Mouse (Mus musculus): ENCODE data around the gene Pacrg.

The Pacrg gene

DNA sequence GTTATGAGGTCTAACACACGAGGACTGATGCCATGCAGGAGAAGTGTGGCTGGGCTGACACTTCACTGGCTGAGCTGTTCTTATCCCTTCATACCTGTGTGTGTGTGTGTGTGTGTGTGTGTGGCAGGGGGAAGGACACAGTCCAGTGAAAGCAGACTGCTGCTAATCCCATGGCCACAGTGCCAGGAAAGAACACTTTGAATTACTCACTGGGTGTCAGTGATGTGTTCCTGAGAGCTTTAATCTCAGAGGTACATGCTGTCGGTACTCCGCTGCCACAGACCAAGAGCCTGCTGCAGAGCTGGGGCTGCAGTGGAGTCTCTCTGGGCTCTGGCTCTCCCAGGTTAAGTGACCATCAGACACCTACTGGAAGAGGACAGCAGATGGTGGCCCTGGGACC, 290.3 kb downstream of the Pacrg start:
- no peak for ATAC-seq (ENCODE audit: low TSS enrichment)

DNA sequence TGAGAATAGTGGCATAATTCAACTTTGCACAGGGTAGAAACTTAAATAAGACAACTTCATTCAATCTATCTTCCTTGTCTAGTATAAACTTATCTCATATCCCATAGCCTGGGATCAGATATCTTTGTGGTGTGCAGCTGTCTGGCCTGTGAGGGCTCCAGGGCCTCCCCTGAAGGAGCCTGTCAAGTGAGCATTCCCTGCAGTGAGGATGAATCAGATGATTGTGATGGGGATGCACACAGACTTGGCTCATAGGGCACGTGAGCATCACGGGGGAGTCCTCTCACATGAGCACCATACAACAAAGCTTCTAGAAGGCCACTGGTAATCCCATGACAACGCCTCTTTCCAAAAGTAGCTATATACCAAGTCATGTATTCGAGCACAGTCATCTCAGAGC, 291.1 kb downstream of the Pacrg start:
- ATAC-seq (ENCODE audit: low TSS enrichment), result no peak

DNA sequence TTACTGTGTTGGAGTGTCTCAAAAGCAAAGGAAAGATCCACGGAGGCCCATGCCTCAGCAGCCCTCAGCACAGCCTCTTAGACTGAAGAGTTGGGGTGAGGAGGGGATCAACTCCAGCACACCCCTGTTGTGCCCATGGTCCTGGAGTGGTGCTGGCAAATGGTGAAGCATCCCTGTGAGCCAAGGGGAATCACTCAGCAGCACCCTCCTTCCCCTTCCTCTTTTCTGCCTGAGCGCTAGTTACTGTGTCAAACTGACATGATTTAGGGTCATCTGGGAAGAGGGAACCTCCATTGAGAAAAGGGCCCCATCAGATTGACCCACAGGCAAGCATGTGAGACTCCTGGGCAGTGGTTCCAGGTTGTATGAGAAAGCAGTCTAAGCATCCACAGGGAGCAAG, 299.3 kb downstream of the Pacrg start:
- ATAC-seq (ENCODE audit: low TSS enrichment), result no peak

DNA sequence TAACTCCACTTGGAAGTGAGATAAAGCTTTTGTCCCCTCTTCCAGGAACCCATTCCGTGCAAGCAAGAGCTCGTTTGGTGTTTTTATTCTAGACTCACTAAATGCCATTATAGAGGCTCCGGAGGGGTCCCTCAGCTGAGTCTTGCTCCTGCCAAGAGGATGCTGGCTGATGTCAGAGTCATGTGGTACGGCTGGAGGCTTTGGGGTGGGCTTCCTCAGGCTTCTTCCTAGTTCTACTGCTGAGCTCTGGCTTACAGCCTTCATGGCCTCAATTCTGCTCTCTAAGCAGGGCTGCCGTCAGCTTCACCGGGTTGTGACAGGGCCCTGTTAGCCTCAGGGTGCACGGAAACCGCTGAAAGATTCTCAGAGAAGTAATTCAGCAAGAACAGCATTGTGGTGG, 305.9 kb downstream of the Pacrg start:
- no peak for ATAC-seq (ENCODE audit: low TSS enrichment)

DNA sequence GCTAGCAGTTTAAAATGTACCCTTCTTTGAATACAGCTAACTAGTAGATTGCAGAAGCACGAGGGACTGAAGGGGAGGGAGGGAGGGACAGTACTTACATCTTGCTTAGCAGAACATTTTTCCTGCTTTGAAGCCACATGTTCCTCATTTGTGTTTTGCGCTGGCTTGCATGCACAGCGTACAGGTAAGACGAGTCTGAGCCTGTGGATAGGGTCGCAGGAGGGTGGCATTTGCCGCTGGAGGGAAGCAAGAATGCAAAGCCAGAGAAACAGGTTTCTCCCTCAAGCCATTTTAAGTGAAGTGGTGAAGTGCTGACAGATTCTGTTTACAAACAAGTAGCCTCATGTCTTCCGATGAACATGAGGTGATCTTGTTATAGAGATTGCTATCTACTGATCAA, 306.6 kb downstream of the Pacrg start:
- ATAC-seq (ENCODE audit: low TSS enrichment), result no peak

DNA sequence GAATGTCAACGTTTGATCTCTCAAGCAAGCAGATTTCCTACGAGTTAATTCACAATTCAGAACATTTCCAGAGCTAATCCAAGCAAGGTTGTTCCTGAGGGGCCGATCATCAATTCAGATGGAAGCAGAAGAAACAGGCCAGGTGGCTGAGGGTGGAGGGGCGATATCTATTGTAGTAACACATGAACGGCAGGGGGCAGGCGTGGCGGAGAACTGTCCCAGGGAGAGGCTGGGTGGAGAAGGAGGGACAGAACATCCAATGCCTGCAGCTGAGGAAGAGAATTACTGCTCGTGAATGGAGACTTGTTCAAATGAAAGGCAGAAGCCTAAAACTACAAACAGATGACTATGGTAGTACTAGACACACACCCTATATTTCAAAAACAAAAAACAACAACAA, 309.1 kb downstream of the Pacrg start:
- ATAC-seq (ENCODE audit: low TSS enrichment), result no peak

DNA sequence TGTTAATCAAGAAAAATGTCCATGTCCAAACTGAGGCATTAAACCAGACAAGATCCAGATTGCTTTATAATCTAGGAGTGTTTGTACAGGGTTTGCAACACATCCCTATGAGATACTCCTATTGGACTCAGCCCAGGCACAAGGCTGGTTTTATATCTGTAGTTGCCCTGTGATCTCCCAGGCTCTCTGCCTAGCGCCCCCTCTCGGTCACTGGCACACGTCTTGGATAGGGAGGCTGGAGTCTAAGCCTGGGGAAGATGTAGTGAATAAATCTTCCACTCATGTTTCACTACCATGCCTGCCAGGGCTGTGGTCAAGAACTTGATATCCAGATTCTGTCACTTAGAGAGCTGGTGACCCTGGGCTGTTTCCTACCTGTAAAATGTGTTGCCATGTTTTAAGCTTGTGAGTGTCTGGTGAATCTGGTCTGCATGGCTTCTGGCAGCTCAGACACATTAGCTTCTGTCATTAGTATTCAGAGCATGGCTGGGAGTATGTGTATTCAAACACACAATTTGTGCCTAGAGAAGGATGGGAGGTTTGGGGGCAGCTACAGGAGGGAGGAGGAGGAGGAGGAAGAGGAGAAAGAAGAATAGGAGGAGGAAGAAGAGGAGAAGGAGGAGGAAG, 310.7 kb downstream of the Pacrg start:
- ATAC-seq (ENCODE audit: low TSS enrichment), result no peak

DNA sequence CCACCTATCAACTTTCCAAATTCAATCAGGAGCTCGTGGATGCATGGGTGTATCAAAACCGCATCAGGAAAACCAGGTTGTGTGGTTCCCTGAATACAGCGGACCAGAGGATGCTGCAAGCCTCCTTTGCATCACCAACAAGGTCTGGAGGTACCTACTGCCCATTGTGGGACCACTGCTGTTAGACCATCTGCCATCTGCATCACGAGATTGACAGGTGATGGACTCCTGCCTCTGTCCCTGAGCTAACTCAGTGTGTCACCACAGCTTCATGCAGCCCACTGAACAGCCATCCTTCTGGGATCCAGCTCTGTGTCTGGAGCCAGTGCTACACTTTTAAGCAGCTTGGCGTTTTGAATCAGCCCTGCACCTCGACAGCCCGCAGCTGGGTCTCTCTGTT, 318.8 kb downstream of the Pacrg start:
- no peak for ATAC-seq (ENCODE audit: low TSS enrichment)

DNA sequence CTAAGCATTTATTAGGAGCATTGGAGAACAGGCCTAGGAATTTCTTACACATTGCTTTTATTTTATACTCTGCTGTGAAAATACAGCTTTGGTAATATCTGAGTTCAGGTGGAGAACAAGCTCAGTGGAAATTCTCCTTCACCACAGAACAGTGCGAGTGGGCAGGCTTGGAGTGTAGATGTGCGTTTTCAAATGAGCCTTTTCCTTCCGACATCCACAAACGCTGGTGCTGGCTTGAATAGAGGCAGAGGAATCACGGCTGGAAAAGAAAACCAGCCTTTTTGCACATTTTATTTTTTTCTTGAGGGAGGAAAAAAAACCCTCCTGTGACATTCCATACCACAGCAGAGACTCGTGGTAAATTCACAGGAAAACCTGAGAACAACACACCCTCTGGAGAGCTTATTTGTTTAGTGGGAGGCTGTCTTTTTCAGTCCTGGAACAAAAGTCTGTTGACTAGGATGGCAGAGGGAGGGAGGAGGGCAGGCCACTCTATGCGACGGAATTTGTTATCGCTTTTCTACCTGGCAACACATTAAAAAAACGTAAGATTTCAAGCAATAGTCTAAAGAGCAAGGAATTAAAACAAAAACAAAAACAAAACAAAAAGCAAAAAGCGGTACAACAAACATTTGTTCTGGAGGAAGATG, 320.5 kb downstream of the Pacrg start:
- peak; percentile 72 for ATAC-seq (ENCODE audit: low TSS enrichment)

DNA sequence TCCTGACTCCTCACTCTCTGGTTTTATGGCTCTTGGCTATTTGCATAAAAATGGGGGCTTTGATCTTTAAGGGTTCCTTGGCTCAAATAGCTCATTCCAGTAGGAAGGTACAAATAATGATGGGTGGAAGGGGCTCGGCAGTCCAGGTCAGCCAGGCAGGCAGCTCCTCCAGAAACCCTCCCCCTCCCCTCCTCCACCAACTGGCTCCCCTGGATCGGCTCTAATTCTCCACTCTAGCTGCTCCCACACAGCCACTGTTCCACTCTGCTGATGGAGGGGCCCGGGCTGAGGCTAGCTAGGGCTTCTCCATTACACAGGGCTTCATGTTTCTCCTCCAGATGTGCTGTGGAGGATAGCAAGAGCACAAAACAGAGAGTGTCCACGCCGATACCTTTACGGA, 325.3 kb downstream of the Pacrg start:
- no peak for ATAC-seq (ENCODE audit: low TSS enrichment)

DNA sequence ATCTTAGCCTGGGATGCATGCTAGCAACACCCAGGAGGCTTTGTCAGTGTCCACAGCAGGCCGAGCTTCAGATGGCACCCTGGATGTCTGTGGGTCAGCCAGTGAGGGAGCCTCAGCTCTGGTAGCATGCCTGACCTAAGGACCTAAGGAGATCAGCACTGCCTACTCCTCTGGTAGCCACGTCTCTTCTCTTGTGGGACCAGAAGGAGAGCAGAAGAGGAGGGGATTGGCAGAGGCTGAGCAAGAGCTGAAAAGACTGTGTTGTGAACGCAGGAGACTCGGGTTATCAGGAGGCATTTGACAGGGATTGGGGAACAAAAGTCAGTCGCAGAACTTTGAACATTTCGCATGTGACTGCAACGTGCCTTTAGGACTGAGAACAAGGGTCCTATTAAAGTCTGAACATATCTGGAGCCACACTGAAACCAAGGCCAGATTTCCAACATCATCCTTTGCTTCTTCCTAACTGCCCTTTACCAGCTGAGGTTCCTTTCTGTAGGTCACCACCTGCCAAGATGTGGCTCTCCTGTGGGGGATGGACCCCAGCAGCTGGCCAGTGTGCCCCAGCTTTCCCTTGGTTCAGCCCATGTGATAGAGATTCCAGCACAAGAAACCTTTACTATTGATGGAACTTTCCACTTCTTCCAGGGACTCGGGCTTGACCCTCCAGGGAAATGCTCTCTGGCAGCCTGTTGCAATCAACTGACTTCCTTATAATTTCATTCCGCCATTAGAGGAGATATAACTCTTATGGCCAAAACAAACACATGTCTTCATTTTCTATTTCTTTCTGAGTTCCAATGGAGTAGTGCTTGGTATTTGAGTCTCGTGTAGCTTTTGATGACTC, 329.0 kb downstream of the Pacrg start:
- no peak for ATAC-seq (ENCODE audit: low TSS enrichment)

DNA sequence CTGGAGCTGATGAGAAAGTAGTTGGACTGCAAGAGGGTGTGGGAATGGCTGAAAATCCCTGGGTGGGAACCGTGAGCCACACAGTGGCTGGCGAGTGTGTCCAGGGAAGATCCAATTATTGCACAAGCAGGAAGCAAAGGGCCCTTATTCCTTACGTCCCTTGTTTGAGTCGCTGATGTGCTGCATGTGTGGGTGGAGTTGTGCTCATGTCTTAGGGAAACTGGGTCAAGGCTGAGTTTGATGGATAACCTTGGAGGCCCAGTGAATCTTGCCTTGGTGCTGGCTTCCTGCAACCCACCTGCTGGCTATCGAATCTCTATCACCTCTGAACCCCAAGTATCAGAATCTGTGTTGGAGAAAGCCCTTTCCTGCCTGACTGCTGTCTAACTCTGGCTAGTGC, 329.6 kb downstream of the Pacrg start:
- peak; percentile 41 for ATAC-seq (ENCODE audit: low TSS enrichment)

DNA sequence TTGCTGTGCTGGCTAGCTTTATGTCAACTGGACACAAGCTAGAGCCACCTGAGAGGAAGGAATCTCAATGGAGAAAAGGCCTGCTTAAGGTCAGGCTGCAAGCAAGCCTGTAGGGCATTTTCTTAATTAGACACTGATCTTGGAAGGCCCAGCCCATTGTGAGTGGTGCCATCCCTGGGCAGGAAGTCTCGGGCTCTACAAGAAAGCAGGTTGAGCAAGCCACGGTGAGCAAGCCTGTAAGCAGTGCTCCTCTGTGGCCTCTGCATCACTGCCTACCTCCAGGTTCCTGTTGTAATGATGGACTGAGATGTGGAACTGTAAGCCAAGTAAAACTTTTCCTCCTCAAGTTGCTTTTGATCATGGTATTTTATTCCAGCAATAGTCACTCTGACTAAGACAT, 332.0 kb downstream of the Pacrg start:
- ATAC-seq (ENCODE audit: low TSS enrichment), result no peak

DNA sequence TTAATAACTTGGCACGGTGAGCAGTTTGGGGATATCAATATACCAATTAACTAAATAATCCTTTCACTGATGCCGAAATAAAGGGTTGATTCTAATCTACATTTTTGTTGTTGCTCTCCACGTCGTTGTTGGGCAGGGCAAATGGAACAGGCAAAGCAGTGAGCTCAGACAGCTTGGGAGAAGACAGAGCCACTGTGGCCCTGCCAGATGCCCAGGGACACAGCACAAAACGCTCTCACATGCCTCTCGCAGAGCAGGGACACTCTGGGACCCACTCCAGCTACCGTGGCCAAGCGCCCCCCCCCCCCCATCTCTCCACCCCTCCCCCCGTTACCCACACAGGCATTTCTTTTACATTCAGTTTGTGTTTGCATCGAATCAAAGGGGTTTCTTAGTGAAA, 332.6 kb downstream of the Pacrg start:
- ATAC-seq (ENCODE audit: low TSS enrichment), result peak; percentile 87

DNA sequence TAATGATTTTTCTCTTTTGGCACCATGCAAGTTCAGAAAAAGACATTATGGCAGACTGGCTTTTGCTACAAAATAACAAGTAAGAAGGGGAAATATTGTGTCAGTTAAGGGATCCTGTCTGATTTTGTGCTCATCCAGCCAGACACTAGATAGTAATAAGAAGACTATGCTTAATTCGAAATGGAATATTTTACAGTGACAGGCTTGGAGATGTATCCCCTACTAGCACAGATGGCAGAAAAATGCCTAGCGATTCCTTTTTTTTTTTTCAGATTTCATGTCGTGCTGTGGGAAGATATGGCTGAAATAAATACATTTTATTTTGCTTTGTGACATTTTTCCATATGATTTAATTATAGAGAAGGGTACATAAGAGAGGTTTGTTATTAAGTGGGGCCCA, 333.2 kb downstream of the Pacrg start:
- ATAC-seq (ENCODE audit: low TSS enrichment), result no peak

DNA sequence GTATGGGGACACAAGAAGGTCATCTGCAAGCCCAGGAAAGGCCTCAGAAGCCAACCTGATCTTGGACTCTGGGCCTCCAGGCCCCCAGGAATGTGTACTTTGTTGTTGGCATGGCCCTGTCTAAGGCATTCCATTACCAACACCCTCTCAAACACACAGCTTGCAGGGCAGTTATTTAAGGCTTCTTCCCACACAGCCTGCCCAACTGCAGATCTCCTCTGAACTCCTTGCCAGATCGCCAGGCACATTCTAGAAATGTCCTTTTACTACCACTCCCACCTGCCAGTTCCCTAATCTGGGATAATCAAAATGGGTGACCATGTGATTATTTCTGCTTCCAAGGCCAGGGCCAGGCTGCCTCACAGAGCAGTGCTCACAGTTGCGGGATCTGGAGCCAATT, 338.7 kb downstream of the Pacrg start:
- peak; percentile 65; the same call in 1 of the 2 replicates for ATAC-seq (ENCODE audit: low TSS enrichment)

DNA sequence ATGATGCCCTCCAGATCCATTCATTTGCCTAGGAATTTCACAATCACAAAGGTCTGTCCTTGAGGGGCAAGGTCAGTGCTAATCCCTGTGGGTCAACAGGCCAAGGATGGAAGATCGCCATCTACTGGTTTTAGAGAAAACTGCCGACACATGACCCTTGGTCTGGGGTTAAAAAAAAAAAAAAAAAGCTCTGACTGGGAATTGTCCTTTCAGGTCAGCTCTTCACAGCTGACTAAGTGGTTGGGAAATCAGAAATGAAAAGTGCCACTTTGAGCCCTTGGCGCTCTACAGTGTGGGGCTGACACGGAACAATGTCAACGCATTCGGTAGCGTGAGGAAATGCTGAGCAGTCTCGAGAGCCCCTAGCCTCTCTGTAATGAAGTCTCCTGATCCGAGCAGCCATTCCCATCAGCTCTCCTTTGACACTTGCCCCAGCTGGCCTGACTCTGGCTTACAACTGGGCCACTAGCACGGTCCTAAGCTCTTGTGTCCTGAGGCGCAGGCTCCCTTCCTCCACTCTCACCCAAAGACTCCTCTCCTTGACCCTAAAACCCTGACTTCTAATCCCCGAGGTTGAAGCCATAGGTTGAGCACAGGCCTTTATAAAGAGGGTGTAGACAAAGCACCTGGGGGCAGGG, 339.2 kb downstream of the Pacrg start:
- ATAC-seq (ENCODE audit: low TSS enrichment), result no peak

DNA sequence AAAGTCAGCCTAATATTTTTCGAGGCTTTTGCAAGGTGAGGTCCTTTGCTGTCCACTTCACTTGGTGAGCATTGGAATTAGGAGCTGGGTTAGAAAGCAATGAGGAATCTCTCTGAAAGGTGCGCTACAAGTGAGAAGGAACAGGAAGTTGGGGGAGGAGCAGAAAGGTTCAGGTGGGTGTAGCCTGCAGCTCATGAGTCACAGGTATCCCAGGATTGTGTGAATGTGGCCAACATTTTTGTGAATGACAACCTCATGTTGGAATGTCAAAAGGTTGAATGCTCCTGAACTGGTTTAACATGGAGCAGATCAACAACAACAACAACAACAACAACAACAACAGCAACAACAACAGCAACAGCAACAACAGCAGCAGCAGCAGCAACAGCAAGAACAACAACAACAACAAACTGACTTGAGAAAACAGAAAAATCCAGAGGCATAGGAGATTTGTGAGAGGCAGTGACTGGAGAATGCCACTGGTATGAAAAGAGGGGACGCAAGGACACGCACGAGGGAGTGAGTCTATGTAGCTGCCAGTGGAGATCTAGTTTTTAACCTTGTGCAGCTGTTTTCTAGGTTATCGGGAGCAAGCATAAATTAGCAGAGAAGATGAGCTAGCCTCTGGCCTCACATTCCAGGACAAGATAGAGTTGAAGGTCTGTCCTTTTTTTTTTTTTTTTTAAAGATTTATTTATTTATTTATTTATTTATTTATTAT, 341.0 kb downstream of the Pacrg start:
- no peak for ATAC-seq (ENCODE audit: low TSS enrichment)

DNA sequence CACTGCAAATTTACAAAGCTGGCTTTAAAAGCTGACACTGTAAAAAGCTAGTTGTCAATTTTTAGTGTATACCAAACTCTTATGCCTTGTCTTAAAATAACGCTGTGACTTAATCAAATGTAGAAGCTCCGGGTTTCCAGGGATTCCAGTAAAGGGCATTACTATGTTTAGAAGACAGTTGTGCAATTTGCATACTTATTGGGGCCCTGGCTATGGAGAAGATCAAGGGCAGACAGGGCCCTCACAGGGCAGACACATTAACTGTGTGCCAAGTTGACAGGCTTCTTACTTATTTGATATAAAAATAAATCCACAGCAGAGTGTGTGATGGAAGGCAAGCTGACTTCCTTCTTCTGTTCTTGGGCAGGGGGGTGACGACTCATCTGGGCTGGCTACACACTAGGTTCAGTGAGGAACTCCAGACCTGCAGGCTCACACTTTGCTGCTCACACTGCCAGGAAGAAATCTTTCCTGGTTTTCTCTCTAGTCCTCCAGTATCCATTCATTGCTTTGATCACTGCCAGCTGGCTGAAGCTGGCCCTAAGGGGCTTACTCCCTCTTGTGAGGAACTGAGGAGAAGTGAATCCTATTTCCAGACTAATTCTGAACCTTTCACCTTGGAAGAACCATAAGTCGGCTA, 342.2 kb downstream of the Pacrg start:
- no peak for ATAC-seq (ENCODE audit: low TSS enrichment)

DNA sequence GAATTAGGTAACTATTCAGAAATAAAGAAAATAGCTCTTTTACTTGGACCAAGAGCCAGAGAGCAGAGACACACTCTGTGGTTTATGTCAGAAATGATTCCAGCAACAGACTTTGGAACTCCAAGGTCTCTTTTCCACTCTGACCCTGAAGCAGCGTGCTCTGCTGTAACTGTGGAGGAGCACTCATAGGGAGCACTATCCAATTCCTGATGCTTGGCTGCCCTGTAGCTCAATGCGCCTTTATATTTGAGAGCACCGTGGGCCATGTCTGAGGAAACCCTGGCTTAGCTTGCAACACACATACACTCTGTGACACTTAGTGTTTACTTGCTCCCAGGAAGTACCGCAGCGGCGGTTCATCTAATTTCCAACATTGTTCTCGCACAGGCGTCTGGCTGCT, 344.0 kb downstream of the Pacrg start:
- ATAC-seq (ENCODE audit: low TSS enrichment), result no peak

DNA sequence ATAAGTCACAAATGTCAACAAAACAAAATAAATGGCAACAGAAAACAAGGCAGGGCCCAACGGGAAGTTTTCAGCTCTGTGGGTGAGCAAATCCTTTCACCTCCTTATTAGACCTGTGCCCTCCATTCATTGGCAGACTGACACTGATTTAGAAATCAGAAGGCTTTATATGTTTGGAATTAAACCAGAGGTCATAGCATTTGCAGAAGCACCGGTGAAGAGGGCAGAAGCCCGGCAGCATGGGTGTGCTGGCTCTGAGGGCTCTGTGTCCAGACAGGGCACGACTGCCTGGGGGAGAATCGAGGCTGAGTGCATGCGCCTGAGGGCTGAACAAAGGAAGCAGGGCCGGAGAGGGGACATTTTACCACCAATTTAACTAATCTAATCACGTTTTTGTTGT, 344.5 kb downstream of the Pacrg start:
- no peak for ATAC-seq (ENCODE audit: low TSS enrichment)
